Mouse (Mus musculus): Measurements from ENCODE around the gene Ighmbp2. TPM values are rescaled to one million over a fixed set of nuclear protein-coding genes. Genes with fewer than 3 reads are reported as not detected.

Gene Ighmbp2
- total RNA-seq, 4 experiments from 2014 or later, result 9.0 to 11.9 (median 10.6) TPM

Small RNA genes within 50 kb of the gene (microRNA-seq; reads per million reads assigned to microRNA genes)
- gene Mir6984, result 0 to 0.76 reads per million in 2 experiments

Other genes with a start within 250 kb of the Ighmbp2 start
- 10 to 100 TPM; 46.1 to 52.6 (median 48.3) TPM for gene Mrpl21, start 116 bp downstream of the Ighmbp2 start, total RNA-seq (2022)
- 10 to 100 TPM; 24.0 to 30.2 (median 26.7) TPM for gene Cpt1a, start 39.3 kb upstream of the Ighmbp2 start, total RNA-seq (2022)
- gene Tesmin, start 105.8 kb upstream of the Ighmbp2 start, total RNA-seq (2022), result under 1 TPM in 3 of 4 experiments, not detected in 1; 0.38 to 0.83 (median 0.43) TPM
- gene Gal, start 131.5 kb upstream of the Ighmbp2 start, total RNA-seq (2022), result 1 to 10 TPM in 1 of 4 experiments, under 1 TPM in 2, not detected in 1; 0.52 to 1.0 (median 0.63) TPM

Data from layer of hippocampus, adult 8-10 months (tissue).